Mouse (Mus musculus): ENCODE data around the gene BC016579. TPM values are rescaled to one million over a fixed set of nuclear protein-coding genes. Genes with fewer than 3 reads are reported as not detected.

Gene BC016579
- total RNA-seq, 4 experiments from 2014 or later = not detected

Other genes starting within 250 kb of the BC016579 start
- gene Cd200, start 245.0 kb downstream of the BC016579 start, total RNA-seq (2022) = 10 to 100 TPM; 10.7 to 28.3 (median 18.0) TPM
- gene Gm609, start 161.1 kb downstream of the BC016579 start, total RNA-seq (2022) = under 1 TPM in 2 of 4 experiments, not detected in 2; 0.19 to 0.22 TPM
- gene Gm17783, start 122.0 kb downstream of the BC016579 start, total RNA-seq (2022) = not detected
- gene Slc9c1, start 118.8 kb downstream of the BC016579 start, total RNA-seq (2022) = not detected
- not detected for gene Gcsam, start 43.7 kb downstream of the BC016579 start, total RNA-seq (2022)
- gene Tmprss7, start 39.6 kb upstream of the BC016579 start, total RNA-seq (2022) = not detected
- under 1 TPM; 0.38 to 0.75 (median 0.65) TPM for gene Tagln3, start 70.5 kb upstream of the BC016579 start, total RNA-seq (2022)
- 10 to 100 TPM; 11.1 to 14.1 (median 13.0) TPM for gene Abhd10, start 88.9 kb upstream of the BC016579 start, total RNA-seq (2022)

Measured in gastrocnemius, adult 8-10 months (tissue).